Mouse (Mus musculus): ENCODE data around the gene Thumpd1.

The Thumpd1 gene

GRCm38 (mm10) chr7:119670395-119670794 is 50.2 kb downstream of the Thumpd1 start:
- DNase-seq = no peak

GRCm38 (mm10) chr7:119667893-119668292 is 52.7 kb downstream of the Thumpd1 start:
- no peak for DNase-seq

Measured in cerebellum, adult 9-11 months (tissue).